Mouse (Mus musculus) CH12.LX (cell line): Measurements from ENCODE around the gene Hes3. TPM values are rescaled to one million over a fixed set of nuclear protein-coding genes. Genes with fewer than 3 reads are reported as not detected.

Experiments
- DNase-seq: peaks from one replicate; pipeline ENCODE4 v3.0.0-alpha.2; 2013; ENCODE audit errors: extremely low read depth
- H3K27ac ChIP-seq: 2 replicates; pipeline ENCODE4 v1.5.1; 2012; ENCODE audit warnings: low read depth, mild to moderate bottlenecking, control low read depth, moderate library complexity; ENCODE audit not compliant: insufficient read depth
- H3K27me3 ChIP-seq: replicated peaks from 2 replicates; pipeline ENCODE3; 2012; ENCODE audit warnings: inconsistent platforms
- H3K36me3 ChIP-seq, 2 experiments: replicated peaks in 1 of 2; 2 replicates each; pipeline versions ENCODE3 to v1.6.1; 2012; ENCODE audit warnings: inconsistent platforms in 1 of 2, low read length in 1 of 2, mild to moderate bottlenecking in 1 of 2, mixed read lengths in 1 of 2, moderate library complexity in 1 of 2; ENCODE audit not compliant: control insufficient read depth in 1 of 2, insufficient read depth in 1 of 2
- H3K4me1 ChIP-seq, 2 experiments: 2 replicates each; pipeline ENCODE4 v1.6.1; 2012; ENCODE audit warnings: inconsistent platforms in 1 of 2, moderate library complexity in 1 of 2; ENCODE audit not compliant: insufficient read depth in 2 of 2, control insufficient read depth in 1 of 2
- H3K4me2 ChIP-seq: 2 replicates; pipeline ENCODE4 v1.6.1; 2012; ENCODE audit warnings: low read depth, mild to moderate bottlenecking, control low read depth; ENCODE audit not compliant: poor library complexity, insufficient read depth, severe bottlenecking
- H3K4me3 ChIP-seq, 3 experiments: fragments of 150-350 bp in 1 of 3; sonication (generic) in 1 of 3; replicated peaks in 1 of 3; 2 replicates each; pipeline versions ENCODE3 to v1.5.1; 2011 to 2012; ENCODE audit warnings: low read depth in 2 of 3, low read length in 2 of 3, mild to moderate bottlenecking in 2 of 3, moderate library complexity in 2 of 3, control low read depth in 1 of 3, improper control_type of control experiment in 1 of 3, inconsistent platforms in 1 of 3, mixed read lengths in 1 of 3; ENCODE audit not compliant: poor library complexity in 1 of 3
- H3K79me2 ChIP-seq: replicated peaks from 2 replicates; pipeline ENCODE4 v1.6.1; 2012; ENCODE audit warnings: mild to moderate bottlenecking, moderate library complexity; ENCODE audit not compliant: control insufficient read depth, poor library complexity, insufficient read depth, severe bottlenecking; ENCODE audit errors: extremely low read depth
- H3K9ac ChIP-seq: 2 replicates; pipeline ENCODE4 v1.6.1; 2012; ENCODE audit warnings: low read depth, mild to moderate bottlenecking, control low read depth, moderate library complexity; ENCODE audit not compliant: insufficient read depth
- H3K9me3 ChIP-seq: replicated peaks from 2 replicates; pipeline ENCODE3; 2012; ENCODE audit warnings: low read length, inconsistent platforms, mixed read lengths
- E2F4 ChIP-seq: IDR thresholded peaks from 2 replicates; pipeline ENCODE4 v1.6.1; 2011; ENCODE audit warnings: low read depth, low read length, improper control_type of control experiment; ENCODE audit not compliant: insufficient replicate concordance
- EP300 ChIP-seq: IDR thresholded peaks from 2 replicates; pipeline ENCODE4 v1.6.1; 2011; ENCODE audit warnings: low read length, improper control_type of control experiment
- HCFC1 ChIP-seq: IDR thresholded peaks from 2 replicates; pipeline ENCODE4 v1.6.1; 2012; ENCODE audit warnings: low read depth, mild to moderate bottlenecking, inconsistent platforms, low read length, improper control_type of control experiment
- MAX ChIP-seq: IDR thresholded peaks from 2 replicates; pipeline ENCODE4 v1.6.1; 2011; ENCODE audit warnings: low read length, improper control_type of control experiment
- POLR2A ChIP-seq: IDR thresholded peaks from 2 replicates; pipeline ENCODE4 v1.6.1; 2011; ENCODE audit warnings: low read depth, mild to moderate bottlenecking, improper control_type of control experiment, low read length
- TBP ChIP-seq: conservative IDR thresholded peaks from 2 replicates; pipeline ENCODE4 v1.6.1; 2011; ENCODE audit warnings: low read depth, low read length, improper control_type of control experiment
- ZMIZ1 ChIP-seq: IDR thresholded peaks from 2 replicates; pipeline ENCODE4 v1.6.1; 2012; ENCODE audit warnings: low read depth, mild to moderate bottlenecking, inconsistent platforms, low read length, improper control_type of control experiment
- dilution Hi-C: fragments of 300-500 bp; cut with MboI; formaldehyde crosslinking; loops from 2 replicates; pipeline ENCODE4 v1.14.3; 2020; ENCODE audit warnings: low sequenced_read_pairs; ENCODE audit not compliant: extremely low pct_unique_long_range_greater_than_20kb, extremely low pct_ligation_motif_present
- in situ Hi-C: fragments of 300-500 bp; cut with MboI; formaldehyde crosslinking; loops from 3 replicates; pipeline ENCODE4 v1.14.3; 2019; ENCODE audit warnings: low sequenced_read_pairs, low pct_ligation_motif_present, low pct_unique_long_range_greater_than_20kb, mixed read lengths
- polyA plus RNA-seq: library from polyadenylated mRNA; unstranded; fragments of >175 nt; gene quantifications from 2 replicates; pipeline ENCODE4 v1.2.1, GENCODE M21; 2012; ENCODE audit warnings: low read depth; ENCODE audit not compliant: insufficient read length
- total RNA-seq, 2 experiments: library from RNA; depleted of rRNA; stranded (reverse); fragments of 300-350 nt in 1 of 2; fragments of >200 nt in 1 of 2; gene quantifications; 2 replicates each; pipeline ENCODE4 v1.2.3; 2012 to 2014

The Hes3 gene
- total and polyA plus RNA-seq, 3 experiments = 0.17 to 0.21 TPM; not detected in 1

DNA sequence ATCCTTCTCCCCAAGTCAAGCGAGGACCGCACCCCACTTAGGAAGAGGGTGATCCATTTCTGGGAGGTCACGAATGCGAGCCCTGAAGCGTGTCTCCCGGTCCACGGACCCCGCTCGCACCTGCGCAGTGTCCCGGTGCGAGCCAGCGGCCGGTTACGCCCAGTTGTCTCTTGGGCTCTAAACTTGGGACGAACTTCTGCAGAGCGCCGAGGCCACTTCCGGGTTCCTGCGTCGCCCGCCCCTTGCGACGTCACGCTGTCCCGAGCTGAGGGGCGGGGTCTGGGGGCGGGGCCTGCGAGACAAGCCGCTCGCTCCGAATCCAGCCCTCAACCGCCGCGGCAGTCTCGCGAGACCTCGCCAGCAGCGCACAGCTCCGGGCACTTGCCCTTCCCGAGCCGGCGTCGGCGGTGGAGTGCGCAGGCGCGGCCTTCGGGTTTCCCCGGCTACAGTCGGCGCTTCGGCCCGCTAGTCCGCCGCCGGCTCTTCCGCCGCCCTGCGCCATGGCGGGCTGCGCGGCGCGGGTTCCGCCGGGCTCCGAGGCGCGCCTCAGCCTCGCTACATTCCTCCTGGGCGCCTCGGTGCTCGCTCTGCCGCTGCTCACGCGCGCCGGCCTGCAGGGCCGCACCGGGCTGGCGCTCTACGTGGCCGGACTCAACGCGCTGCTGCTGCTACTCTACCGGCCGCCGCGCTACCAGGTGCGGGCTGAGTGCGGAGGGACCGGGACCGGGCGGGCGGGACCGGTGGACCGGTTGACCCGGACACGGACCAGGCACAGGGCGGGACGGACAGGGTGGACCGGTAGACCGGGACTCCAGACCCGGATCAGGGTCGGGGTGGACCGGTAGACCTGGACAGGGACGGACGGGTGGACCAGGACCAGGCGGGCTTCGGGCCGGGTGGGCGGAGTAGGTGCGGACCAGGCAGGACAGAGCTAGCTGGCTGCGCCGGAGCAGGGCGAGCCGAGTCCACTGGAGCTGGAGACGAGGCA lies 5.7 kb upstream of the Hes3 start, which contains the start of gene Icmt (continued):
- TF ChIP-seq E2F4 (no peak), ZMIZ1 (peak; percentile 88)

DNA sequence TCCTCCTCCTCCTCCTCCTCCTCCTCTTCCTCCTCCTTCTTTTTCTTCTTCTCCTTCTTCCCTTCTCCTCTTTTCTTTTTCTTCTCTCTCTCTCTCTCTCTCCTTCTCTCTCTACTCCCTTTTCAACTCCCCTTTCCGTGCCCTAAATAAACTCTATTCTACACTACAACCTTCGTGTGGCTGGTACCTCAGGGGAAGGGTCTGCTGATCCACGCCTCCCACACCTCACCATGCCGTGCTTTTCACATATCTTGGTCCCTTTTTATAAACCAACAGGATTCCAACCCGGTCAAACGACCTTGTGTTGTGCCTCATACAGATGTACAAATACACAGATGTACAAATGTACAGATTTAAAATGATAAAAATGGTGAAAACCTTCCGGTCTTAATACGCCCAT lies 4.9 kb upstream of the Hes3 start:
- dilution Hi-C loops = no loop called here
- Histone ChIP-seq H3K27me3 (peaks cover 29% of the 10 kb centered on the region), H3K79me2 (peaks cover 5% of the 10 kb centered on the region; the same call in 1 of the 2 replicates), H3K4me2 (peak overlapping the region; percentile 82), H3K27ac (no peak overlapping the region), H3K36me3 (peaks cover 16 to 22% of the 10 kb centered on the region in 2 experiments), H3K4me1 (peaks cover 11 to 48% of the 10 kb centered on the region in 2 experiments; a peak in 3 of 4 replicates), H3K9me3 (no peaks in the 10 kb centered on the region), H3K4me3 (peak overlapping the region; percentile 52 to 74 (median 63)), H3K9ac (peak overlapping the region; percentile 80)
- TF ChIP-seq TBP (no peak), MAX (no peak), EP300 (no peak)
- in situ Hi-C loops = loop anchor here (25.0 kb wide), 1 partner anchor 1816 kb away; no protein-coding TSS in a partner anchor
- DNase-seq = no peak

DNA sequence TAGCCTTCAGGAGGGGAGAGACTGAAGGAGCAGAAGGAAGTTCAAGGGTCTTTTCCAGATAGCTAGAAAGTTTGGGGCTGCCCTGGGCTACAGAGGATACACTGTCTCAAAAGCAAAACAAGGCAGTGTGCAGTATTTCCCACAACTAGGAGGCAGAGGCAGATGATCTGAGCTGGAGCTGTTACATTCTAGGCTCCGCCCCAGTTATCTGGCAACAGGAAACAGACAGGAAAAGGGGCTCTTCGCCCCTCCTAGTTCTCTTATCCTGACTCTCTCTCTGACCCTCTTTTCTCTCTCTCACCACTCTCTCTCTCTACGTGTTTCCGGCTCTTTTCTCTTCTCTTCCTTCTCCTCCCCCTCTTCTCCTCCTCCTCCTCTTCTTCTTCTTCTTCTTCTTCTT lies 4.5 kb upstream of the Hes3 start:
- Histone ChIP-seq H3K79me2 (peaks cover 5% of the 10 kb centered on the region; the same call in 1 of the 2 replicates), H3K4me1 (peaks cover 15 to 53% of the 10 kb centered on the region in 2 experiments)
- in situ Hi-C loops = loop anchor here (25.0 kb wide), 1 partner anchor 1816 kb away; no protein-coding TSS in a partner anchor
- DNase-seq = no peak
- no peak for TF ChIP-seq POLR2A
- peak; percentile 23; the same call in 1 of the 2 replicates for TF ChIP-seq HCFC1
- TF ChIP-seq EP300 = no peak
- TF ChIP-seq, all 38 proteins: peak for 1
- H3K36me3 ChIP-seq = peaks cover 13 to 18% of the 10 kb centered on the region in 2 experiments
- H3K27ac ChIP-seq = no peak overlapping the region
- H3K9ac ChIP-seq = no peak overlapping the region
- H3K9me3 ChIP-seq = no peaks in the 10 kb centered on the region
- H3K4me3 ChIP-seq = no peak overlapping the region
- H3K27me3 ChIP-seq = peaks cover 33% of the 10 kb centered on the region
- peak overlapping the region; percentile 0; the same call in 1 of the 2 replicates for H3K4me2 ChIP-seq
- dilution Hi-C loops = no loop called here
